Mouse (Mus musculus): ENCODE results near the gene Vmn1r210. TPM values are rescaled to one million over a fixed set of nuclear protein-coding genes. Genes with fewer than 3 reads are reported as not detected.
"Not testable (repeated sequence)": the region's sequence is repeated elsewhere in the genome, so short reads cannot be mapped to it uniquely, and the experiment has no call there.

Vmn1r210 gene
- not detected in 2 replicates for polyA plus RNA-seq (2012; ENCODE audit: insufficient read depth, insufficient read length, low replicate concordance, missing spikeins)

DNA sequence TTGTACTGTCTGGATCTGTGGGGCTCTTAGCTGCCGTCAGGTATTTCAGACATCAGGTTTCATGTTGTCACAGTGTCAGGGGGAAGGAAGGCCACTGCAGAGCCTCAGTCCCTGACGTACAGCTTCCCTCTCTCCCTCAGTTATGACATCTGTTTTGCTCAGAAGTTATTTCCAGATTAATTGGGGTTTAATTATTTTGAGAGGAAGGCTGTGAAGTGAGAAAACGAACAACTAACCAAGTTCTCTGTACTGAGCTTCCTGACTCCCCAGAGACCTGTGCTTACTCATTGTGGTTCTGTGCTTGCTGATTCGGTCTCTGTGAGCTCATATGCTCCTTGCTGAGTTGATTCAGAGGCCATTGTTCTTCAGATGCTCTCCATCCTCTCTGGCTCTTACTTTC is at the start of gene Vmn1r210:
TSS of gene Vmn1r210 (minus strand) at position 101 of the 400 bp plus-strand sequence.
- TF ChIP-seq CTCF (IDR thresholded peaks at IDR 0.05; ENCODE audit: insufficient read depth, low read depth, low read length) (no peak), POLR2A (IDR thresholded peaks at IDR 0.05; ENCODE audit: insufficient read depth, low read depth, low read length) (no peak)
- no peak within 1 kb of the TSS for H3K27ac ChIP-seq (ENCODE audit: insufficient read depth, low read depth, low read length)
- H3K4me3 ChIP-seq (ENCODE audit: insufficient read depth, low read depth, low read length) = no peak within 1 kb of the TSS
- WGBS = 54% methylated on average over 4 of the region's 4 CpGs
- no peaks in the 10 kb centered on the region for H3K4me1 ChIP-seq (ENCODE audit: control insufficient read depth, insufficient read depth, low read length)

DNA sequence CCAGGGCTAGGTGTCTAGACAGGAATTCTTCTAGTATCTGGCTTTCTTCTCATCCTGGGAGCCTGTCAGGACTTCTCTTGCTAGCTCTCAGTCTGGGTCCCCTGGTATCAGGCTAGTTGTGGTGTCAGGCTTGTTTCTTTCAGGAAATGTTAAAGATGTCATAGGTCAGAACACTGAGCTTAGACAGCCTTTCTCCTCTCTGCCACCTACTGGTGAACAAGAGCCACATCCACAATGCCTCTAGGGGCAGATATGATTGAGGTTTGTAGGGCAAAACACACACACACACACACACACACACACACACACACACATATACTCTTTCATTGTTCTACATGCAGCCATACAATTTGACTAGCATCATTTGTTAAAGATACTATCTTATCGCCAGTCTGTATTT is 48.1 kb upstream of the Vmn1r210 start:
- Histone ChIP-seq H3K4me3 (ENCODE audit: insufficient read depth, low read depth, low read length) (no peak overlapping the region), H3K27ac (ENCODE audit: insufficient read depth, low read depth, low read length) (no peak overlapping the region), H3K4me1 (ENCODE audit: control insufficient read depth, insufficient read depth, low read length) (no peaks in the 10 kb centered on the region)
- 100% methylated on average over 1 of the region's 1 CpGs for WGBS
- no peak for TF ChIP-seq CTCF (IDR thresholded peaks at IDR 0.05; ENCODE audit: insufficient read depth, low read depth, low read length)
- TF ChIP-seq POLR2A (IDR thresholded peaks at IDR 0.05; ENCODE audit: insufficient read depth, low read depth, low read length) = no peak

DNA sequence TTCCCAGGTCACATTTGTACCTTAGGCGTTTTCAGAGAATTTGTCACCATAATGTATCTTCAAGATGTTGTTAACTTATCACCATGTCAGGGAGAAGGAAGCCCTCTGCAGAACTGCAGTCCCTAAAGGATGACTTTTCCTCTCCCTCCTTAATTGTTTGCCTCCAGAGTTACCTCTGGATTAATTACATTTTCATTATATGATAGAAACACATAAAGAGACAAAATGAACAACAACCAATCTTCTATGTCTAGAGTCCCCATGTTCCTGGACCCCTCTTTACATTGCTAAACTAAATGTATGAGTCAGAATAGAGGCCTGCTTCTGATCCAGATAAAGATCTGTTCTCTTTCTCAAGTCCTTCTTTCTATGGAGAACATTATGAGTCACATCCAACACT is 26.3 kb upstream of the Vmn1r210 start, which contains the start of gene Vmn1r211:
TSS of gene Vmn1r211 (minus strand) at position 101 of the 400 bp plus-strand sequence.
- no peaks in the 10 kb centered on the region for H3K4me1 ChIP-seq (ENCODE audit: control insufficient read depth, insufficient read depth, low read length)
- no peak within 1 kb of the TSS for H3K27ac ChIP-seq (ENCODE audit: insufficient read depth, low read depth, low read length)
- no peak for TF ChIP-seq CTCF (IDR thresholded peaks at IDR 0.05; ENCODE audit: insufficient read depth, low read depth, low read length)
- no peak for TF ChIP-seq POLR2A (IDR thresholded peaks at IDR 0.05; ENCODE audit: insufficient read depth, low read depth, low read length)
- H3K4me3 ChIP-seq (ENCODE audit: insufficient read depth, low read depth, low read length) = no peak within 1 kb of the TSS
- WGBS = 81% methylated on average over 1 of the region's 1 CpGs

DNA sequence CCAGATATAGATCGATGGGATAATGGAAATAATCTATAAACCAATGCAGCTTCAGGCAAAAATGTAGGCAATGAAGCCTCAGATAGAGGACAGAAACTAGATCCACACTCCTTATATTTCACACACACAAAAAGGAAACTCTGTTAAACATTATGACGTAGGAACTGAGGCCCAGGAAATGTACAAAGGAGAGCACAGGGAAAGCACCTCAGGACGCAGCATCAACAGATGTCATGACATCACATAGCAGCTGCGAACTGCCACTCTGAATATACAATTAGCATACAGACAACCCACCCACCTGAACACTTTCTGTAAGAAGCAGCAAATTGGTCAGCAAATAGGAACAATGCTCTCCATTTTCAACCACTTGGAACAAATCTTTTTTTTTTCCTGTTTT is 23.6 kb upstream of the Vmn1r210 start:
- WGBS = 61% methylated on average over 4 of the region's 4 CpGs
- Histone ChIP-seq H3K4me1 (ENCODE audit: control insufficient read depth, insufficient read depth, low read length) (no peaks in the 10 kb centered on the region), H3K27ac (ENCODE audit: insufficient read depth, low read depth, low read length) (no peak overlapping the region), H3K4me3 (ENCODE audit: insufficient read depth, low read depth, low read length) (no peak overlapping the region)
- no peak for TF ChIP-seq CTCF (IDR thresholded peaks at IDR 0.05; ENCODE audit: insufficient read depth, low read depth, low read length)
- no peak for TF ChIP-seq POLR2A (IDR thresholded peaks at IDR 0.05; ENCODE audit: insufficient read depth, low read depth, low read length)

DNA sequence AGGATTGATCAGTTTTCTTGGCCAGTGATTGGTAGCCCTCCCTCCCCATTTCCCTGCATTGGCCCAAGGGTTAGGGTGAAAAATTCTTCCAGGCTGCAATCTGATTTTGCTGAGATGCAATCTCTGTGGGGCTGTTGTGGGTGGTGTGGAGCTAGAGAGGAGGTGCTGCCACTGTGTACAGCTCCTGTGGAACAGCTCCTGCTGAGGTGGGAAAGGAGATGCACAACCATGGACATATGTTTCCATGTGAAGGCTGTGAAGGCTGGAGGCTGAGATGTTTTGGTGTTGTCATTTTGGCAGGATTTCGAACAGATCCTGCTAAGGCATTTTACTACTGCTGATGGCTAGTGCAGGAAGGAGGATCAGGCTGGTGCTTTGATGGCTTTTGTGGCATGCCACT is 15.7 kb upstream of the Vmn1r210 start:
- WGBS = 68% methylated on average over 1 of the region's 1 CpGs
- no peak overlapping the region for H3K27ac ChIP-seq (ENCODE audit: insufficient read depth, low read depth, low read length)
- TF ChIP-seq CTCF (IDR thresholded peaks at IDR 0.05; ENCODE audit: insufficient read depth, low read depth, low read length) (no peak), POLR2A (IDR thresholded peaks at IDR 0.05; ENCODE audit: insufficient read depth, low read depth, low read length) (no peak)
- no peak overlapping the region for H3K4me3 ChIP-seq (ENCODE audit: insufficient read depth, low read depth, low read length)
- H3K4me1 ChIP-seq (ENCODE audit: control insufficient read depth, insufficient read depth, low read length) = no peaks in the 10 kb centered on the region

DNA sequence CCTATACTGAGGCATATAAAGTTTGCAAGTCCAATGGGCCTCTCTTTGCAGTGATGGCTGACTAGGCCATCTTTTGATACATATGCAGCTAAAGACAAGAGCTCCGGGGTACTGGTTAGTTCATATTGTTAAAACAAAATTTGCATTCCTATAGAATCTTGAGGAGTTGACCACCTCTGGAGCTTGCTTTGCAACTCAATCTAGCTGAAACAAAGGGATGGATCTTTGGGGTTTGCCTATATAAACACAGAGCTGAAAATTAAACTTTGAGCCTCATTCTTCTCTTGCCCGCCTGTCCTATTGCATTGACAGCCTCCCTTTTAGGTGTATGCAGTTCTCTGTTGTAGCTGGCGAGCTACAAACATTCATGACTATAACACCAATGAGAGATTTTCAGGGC is 13.2 kb upstream of the Vmn1r210 start:
- not testable (repeated sequence) for H3K4me1 ChIP-seq (ENCODE audit: control insufficient read depth, insufficient read depth, low read length); H3K4me3 ChIP-seq (ENCODE audit: insufficient read depth, low read depth, low read length); H3K27ac ChIP-seq (ENCODE audit: insufficient read depth, low read depth, low read length)
- WGBS = 46% methylated on average over 3 of the region's 3 CpGs

DNA sequence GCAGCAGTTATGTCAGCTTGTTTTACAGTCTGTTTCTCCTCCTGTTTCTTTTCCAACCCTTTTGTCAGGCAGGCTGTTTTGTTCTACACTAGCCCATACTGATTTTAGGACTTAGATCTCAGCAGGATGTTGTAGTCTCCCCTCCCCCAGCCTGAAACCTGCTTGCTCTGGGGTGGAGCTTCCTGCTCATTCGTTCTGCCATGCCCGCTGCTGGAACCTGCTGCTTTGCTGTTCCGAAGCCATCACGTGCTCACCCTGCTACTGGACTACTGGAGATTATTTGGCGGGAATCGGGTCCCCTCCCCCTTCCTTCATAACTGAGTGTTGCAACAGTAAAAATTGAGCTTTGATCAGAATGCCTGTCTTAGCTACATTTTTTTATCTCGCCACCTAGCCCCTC is 1.8 kb downstream of the Vmn1r210 start:
- H3K4me3 ChIP-seq (ENCODE audit: insufficient read depth, low read depth, low read length); H3K4me1 ChIP-seq (ENCODE audit: control insufficient read depth, insufficient read depth, low read length); H3K27ac ChIP-seq (ENCODE audit: insufficient read depth, low read depth, low read length): not testable (repeated sequence)
- 36% methylated on average over 7 of the region's 7 CpGs for WGBS

DNA sequence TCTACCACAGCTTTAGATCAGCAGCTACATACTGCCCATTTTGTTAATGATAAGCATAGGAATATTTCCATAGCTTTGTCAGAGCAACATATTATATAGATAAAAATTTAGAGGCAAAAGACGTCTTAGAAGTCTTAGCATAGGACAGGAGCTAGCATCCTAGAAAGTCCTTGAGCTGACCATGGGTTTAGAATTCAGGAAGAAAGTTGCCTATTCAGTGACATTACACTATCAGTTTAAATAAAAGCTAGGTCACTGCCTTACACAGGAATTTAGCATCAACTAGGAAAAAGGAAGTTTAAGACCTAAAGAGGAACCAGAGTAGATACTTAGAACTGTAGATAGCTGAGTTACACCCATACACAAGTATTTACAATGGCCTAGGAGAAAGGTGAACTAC is 9.5 kb downstream of the Vmn1r210 start:
- not testable (repeated sequence) for H3K4me3 ChIP-seq (ENCODE audit: insufficient read depth, low read depth, low read length); H3K27ac ChIP-seq (ENCODE audit: insufficient read depth, low read depth, low read length); H3K4me1 ChIP-seq (ENCODE audit: control insufficient read depth, insufficient read depth, low read length)
- 86% methylated on average over 1 of the region's 1 CpGs for WGBS

DNA sequence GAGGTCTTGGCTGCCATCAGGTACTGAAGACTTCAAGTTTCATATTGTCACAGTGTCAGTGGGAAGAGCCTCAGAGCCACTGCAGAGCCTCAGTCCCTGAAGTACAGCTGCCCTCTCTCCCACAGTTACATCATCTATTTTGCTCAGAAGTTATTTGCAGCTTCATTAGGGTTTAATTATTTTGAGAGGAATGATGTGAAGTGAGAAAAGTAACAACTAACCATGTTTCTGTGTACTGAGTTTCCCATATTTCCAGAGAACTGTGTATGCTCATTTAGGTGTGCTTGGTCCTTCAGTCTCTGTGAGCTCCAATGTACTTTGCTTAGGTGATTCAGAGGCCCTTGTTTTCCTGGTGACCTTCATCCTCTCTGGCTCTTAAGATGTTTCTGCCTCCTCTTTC is 21.6 kb downstream of the Vmn1r210 start, which contains the start of gene Vmn1r209:
TSS of gene Vmn1r209 (minus strand) at position 101 of the 400 bp plus-strand sequence.
- H3K4me3 ChIP-seq (ENCODE audit: insufficient read depth, low read depth, low read length); H3K27ac ChIP-seq (ENCODE audit: insufficient read depth, low read depth, low read length); H3K4me1 ChIP-seq (ENCODE audit: control insufficient read depth, insufficient read depth, low read length): not testable (repeated sequence)

DNA sequence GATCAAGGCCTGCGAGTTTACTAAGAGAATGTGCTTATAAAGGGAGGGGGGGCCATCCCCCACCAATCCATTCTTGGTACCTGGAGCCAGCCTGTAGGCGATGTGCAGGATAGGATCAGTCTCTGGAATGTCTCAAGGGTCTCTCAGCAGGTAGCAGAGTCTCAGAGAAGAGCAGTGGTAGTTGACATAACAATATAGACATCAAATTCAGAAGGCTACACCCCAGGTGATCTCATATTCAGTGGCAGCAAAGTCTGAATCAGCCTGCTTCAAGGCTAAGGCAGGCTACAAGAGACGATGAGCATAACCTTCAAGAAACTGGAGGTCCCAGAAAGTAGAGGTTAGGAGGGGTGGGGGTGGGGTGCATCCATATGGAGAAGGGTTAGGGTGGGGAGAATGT is 43.1 kb downstream of the Vmn1r210 start:
- H3K27ac ChIP-seq (ENCODE audit: insufficient read depth, low read depth, low read length); H3K4me1 ChIP-seq (ENCODE audit: control insufficient read depth, insufficient read depth, low read length); H3K4me3 ChIP-seq (ENCODE audit: insufficient read depth, low read depth, low read length): not testable (repeated sequence)
- WGBS = 80% methylated on average over 3 of the region's 3 CpGs

DNA sequence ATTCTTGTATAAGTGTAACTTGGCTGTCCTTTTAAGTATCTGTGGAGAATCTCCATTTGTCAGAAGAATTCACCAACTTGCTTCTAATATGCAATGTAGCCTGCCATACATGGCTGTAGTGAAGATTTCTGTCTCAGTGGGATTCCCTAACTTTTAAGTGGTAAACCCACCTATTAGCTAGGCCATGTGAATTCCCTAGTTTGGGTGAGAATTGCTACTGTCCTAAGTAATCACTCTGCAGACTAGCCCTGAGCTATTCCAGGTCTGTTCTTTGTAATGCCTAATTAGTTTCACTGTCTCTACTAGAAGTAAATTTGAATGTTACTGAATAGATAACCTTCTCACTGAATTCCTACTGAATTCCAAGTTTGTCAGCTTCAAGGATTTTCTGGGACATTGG is 47.0 kb downstream of the Vmn1r210 start:
- H3K4me3 ChIP-seq (ENCODE audit: insufficient read depth, low read depth, low read length) = not testable (repeated sequence)

DNA sequence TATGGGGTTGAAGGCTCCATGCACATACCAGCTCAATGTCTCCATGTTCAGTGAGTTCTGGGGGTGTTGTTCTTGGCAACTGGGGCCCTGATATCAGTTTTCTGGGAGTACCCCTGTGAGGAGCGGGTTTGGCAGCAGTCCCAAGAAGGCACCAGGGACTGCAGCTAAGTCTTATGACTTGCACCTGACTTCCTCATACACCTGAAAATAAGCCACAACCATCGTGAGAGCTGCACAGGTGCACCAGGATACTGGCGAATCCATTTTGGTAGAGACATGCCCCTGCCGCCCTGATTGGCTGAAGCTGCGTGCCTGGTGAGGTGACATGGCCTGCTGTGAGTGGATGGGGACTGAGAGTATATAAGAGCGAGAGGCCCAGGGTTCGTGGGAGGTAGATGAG is 53.8 kb downstream of the Vmn1r210 start, which contains the start of gene Vmn1r208:
TSS of gene Vmn1r208 (minus strand) at position 101 of the 400 bp plus-strand sequence.
- not testable (repeated sequence) for H3K4me1 ChIP-seq (ENCODE audit: control insufficient read depth, insufficient read depth, low read length); H3K4me3 ChIP-seq (ENCODE audit: insufficient read depth, low read depth, low read length); H3K27ac ChIP-seq (ENCODE audit: insufficient read depth, low read depth, low read length)
- WGBS = no CpG with 5 or more reads among the region's 7 CpGs

More for the DNA sequence above, 47.0 kb downstream of the Vmn1r210 start:
- not testable (repeated sequence) for H3K4me1 ChIP-seq (ENCODE audit: control insufficient read depth, insufficient read depth, low read length); H3K27ac ChIP-seq (ENCODE audit: insufficient read depth, low read depth, low read length)
